Mouse (Mus musculus) stomach, postnatal 0 days (tissue): Measurements from ENCODE around the gene Efna5.

Experiments
- CTCF ChIP-seq: IDR thresholded peaks from 2 replicates; pipeline ENCODE4 v1.5.1; 2016; ENCODE audit warnings: antibody characterized with exemption, low read depth, mild to moderate bottlenecking, moderate library complexity
- EP300 ChIP-seq: optimal IDR thresholded peaks from 2 replicates; pipeline ENCODE3; 2016; ENCODE audit warnings: antibody characterized with exemption

DNA sequence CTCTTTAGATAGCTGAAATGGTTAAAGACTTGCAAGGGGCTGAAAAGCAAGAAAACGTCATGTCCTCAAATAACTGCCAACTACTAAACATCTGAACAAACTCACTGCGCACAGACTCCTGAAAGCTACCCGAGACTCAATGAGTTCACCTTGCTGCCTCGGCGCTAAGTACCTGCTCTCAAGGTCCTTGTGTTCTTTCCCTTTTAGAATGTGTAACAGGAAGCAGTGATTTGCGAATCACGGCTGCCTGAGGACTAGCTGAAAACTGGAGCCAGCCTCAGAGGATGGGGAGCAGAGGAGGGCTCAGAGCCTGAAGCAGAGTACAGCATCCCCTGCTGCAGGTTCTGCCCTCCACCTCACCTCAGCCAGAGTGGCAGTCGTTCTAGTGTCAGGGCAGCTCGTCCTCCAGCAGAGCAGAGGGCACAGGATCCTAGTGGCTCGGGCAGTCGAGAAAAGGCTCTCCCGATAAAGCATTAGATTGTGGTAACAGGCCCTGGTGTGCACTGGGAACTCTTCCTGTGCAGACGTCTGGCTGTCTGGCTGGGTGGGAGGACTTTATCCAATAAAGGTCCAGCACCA, 98.2 kb downstream of the Efna5 start:
- TF ChIP-seq CTCF: no peak
- TF ChIP-seq EP300: no peak
